Mouse (Mus musculus): ENCODE data around the gene Lin37.

GRCm38 (mm10) chr7:30518325-30518724, 41.3 kb downstream of the Lin37 start:
- TF ChIP-seq POLR2A (IDR thresholded peaks at IDR 0.05; ENCODE audit: extremely low read depth, insufficient read depth, low read length) (no peak), CTCF (IDR thresholded peaks at IDR 0.05; ENCODE audit: extremely low read depth, insufficient read depth, low read length) (no peak)
